Mouse (Mus musculus) embryo, embryonic 10.5 days (tissue): ENCODE results near the gene Atp10a.
A peak's percentile ranks its signal among the peaks of the same experiment; 100 is the strongest.

Experiments used
- DNase-seq: peaks from one replicate; pipeline ENCODE4 v3.0.0-alpha.2; 2015; ENCODE audit warnings: low spot score

Gene Atp10a

GRCm38 (mm10) chr7:58736841-58737547 lies 81.0 kb downstream of the Atp10a start:
- DNase-seq, result peak; percentile 27

- no peak for DNase-seq
Observed at GRCm38 (mm10) chr7:58740196-58740595, 84.2 kb downstream of the Atp10a start.

- no peak for DNase-seq
Observed at GRCm38 (mm10) chr7:58740842-58741241, 84.9 kb downstream of the Atp10a start.

- no peak for DNase-seq
Observed at GRCm38 (mm10) chr7:58742009-58742408, 86.0 kb downstream of the Atp10a start.

GRCm38 (mm10) chr7:58742648-58743047 lies 86.7 kb downstream of the Atp10a start:
- DNase-seq, result no peak

- DNase-seq, result peak; percentile 40
Observed at GRCm38 (mm10) chr7:58743362-58744320, 87.7 kb downstream of the Atp10a start.

GRCm38 (mm10) chr7:58746817-58747216 lies 90.9 kb downstream of the Atp10a start:
- DNase-seq, result no peak

- no peak for DNase-seq
Observed at GRCm38 (mm10) chr7:58749904-58750612, 94.1 kb downstream of the Atp10a start.

GRCm38 (mm10) chr7:58752041-58752440 lies 96.1 kb downstream of the Atp10a start:
- peak; percentile 35 for DNase-seq

GRCm38 (mm10) chr7:58754076-58754475 lies 98.1 kb downstream of the Atp10a start:
- no peak for DNase-seq

GRCm38 (mm10) chr7:58754536-58754935 lies 98.6 kb downstream of the Atp10a start:
- DNase-seq, result no peak

- no peak for DNase-seq
Observed at GRCm38 (mm10) chr7:58755083-58755482, 99.1 kb downstream of the Atp10a start.

GRCm38 (mm10) chr7:58755846-58756245 lies 99.9 kb downstream of the Atp10a start:
- DNase-seq, result no peak

GRCm38 (mm10) chr7:58757331-58757730 lies 101.4 kb downstream of the Atp10a start:
- DNase-seq, result no peak

- DNase-seq, result no peak
Observed at GRCm38 (mm10) chr7:58758396-58758795, 102.4 kb downstream of the Atp10a start.

GRCm38 (mm10) chr7:58759265-58759664 lies 103.3 kb downstream of the Atp10a start:
- no peak for DNase-seq

- no peak for DNase-seq
Observed at GRCm38 (mm10) chr7:58767257-58767656, 111.3 kb downstream of the Atp10a start.

GRCm38 (mm10) chr7:58768253-58768652 lies 112.3 kb downstream of the Atp10a start:
- no peak for DNase-seq

- peak; percentile 66 for DNase-seq
Observed at GRCm38 (mm10) chr7:58770254-58770653, 114.3 kb downstream of the Atp10a start.

- no peak for DNase-seq
Observed at GRCm38 (mm10) chr7:58772048-58772690, 116.2 kb downstream of the Atp10a start.

GRCm38 (mm10) chr7:58779146-58779545 lies 123.2 kb downstream of the Atp10a start:
- no peak for DNase-seq

GRCm38 (mm10) chr7:58786986-58787385 lies 131.0 kb downstream of the Atp10a start:
- DNase-seq, result no peak
